Mouse (Mus musculus) testis, postnatal 10 days (tissue): ENCODE data around the gene Tubg2.

Source experiments
- DNase-seq: peaks from one replicate; pipeline ENCODE4 v3.0.0; 2021; ENCODE audit warnings: low spot score

Tubg2 gene

DNA sequence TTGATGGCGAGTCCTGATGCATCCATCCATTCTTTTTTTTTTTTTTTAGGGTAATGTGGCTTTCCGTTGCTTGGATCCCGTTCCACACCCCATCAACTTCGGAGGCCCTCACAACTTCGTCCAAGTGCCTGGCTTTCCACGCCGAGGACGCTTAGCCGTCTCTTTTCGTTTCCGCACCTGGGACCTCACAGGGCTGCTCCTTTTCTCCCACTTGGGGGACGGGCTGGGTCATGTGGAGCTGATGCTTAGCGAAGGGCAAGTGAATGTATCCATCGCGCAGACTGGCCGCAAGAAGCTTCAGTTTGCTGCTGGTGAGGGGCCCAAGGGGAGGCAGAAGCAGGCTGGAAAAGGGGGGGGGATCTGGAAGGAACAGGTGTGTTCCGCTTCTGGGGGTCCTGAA is 24.6 kb downstream of the Tubg2 start:
- DNase-seq = no peak

DNA sequence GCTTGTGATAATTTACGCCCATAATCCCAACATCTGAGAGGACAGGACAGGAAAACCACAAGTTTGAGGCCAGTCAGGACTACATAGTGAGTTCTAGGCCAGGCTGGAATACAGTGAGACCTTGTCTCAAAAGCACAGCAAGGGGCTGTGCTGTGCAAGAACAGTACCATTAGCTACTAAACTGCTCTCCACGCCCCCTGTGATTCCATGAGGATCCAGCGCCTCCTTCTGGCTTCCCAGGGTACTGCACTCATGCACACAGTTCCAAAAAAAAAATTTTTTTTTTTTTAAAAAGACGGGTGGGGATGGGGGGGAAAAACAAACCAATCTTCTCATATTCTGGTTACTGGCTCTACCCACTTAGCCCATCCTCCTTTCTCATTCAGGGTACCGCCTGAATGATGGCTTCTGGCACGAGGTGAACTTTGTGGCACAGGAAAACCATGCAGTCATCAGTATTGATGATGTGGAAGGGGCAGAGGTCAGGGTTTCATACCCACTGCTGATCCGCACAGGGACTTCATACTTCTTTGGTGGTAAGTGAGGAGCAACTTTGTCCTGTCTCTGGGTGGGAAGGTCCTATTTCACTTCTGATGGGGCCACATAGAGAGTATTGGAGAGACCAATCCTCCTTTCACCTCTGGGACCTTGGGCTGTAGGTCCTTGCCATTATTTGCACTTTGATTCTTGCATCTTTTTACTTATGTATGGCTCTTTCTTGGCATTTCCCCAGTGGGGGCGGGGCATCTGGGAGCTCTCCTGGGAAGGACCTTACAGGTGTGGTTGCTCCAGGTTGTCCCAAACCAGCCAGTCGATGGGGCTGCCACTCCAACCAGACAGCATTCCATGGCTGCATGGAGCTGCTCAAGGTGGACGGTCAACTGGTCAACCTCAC is 25.4 kb downstream of the Tubg2 start:
- peak; percentile 92 for DNase-seq

DNA sequence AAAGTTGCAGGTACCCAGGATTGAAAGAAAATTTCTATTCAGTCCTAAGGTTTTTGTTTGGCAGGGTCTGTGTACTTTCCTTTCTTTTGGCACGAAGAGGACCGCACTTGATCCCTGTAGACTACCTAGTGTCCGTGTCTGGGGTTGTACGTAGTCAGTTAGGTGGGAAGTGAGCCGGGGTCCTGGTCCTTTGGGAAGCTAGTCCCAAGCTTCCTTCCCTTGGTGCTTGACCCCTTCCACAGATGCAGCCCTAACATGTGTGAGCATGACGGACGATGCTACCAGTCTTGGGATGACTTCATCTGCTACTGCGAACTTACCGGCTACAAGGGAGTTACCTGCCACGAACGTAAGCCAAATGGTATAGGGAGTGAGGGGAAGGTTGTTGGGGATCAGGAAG is 26.3 kb downstream of the Tubg2 start:
- no peak for DNase-seq

DNA sequence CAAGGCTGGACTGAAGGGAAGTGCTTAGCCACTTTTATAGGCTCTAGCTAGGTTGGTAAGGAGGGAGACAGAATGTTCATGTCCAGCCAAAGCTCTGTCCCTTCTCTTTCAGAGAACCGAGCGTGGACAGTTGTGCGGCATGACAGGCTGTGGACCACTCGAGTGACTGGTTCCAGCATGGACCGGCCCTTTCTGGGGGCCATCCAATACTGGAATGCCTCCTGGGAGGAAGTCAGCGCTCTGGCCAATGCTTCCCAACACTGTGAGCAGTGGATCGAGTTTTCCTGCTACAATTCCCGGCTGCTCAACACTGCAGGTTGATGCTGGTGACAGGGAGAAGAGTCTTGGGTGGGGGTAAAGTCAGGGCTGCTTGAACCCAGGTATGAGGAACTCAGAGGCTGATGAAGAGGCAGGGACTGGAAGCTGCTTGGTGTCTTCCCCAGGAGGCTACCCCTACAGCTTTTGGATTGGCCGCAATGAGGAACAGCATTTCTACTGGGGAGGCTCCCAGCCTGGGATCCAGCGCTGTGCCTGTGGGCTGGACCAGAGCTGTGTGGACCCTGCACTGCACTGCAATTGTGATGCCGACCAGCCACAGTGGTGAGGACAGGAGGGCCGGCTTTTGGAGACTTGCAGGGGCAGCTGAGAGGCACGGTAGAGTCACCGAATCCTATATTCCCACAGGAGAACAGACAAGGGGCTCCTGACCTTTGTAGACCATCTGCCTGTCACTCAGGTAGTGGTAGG is 27.2 kb downstream of the Tubg2 start:
- no peak for DNase-seq

DNA sequence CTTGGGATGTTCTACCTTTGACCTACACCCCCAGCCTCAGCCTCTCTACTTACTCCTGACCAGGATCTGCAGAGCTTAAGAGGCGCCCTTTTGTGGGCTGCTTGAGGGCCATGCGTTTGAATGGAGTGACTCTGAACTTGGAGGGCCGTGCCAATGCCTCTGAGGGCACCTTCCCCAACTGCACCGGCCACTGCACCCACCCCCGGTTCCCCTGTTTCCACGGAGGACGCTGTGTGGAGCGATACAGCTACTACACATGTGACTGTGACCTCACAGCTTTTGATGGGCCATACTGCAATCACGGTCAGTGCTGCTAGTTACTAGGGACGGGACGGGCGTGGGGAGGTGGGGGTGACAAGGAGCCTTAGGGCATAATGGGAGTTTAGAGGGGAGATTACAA is 29.3 kb downstream of the Tubg2 start:
- no peak for DNase-seq

DNA sequence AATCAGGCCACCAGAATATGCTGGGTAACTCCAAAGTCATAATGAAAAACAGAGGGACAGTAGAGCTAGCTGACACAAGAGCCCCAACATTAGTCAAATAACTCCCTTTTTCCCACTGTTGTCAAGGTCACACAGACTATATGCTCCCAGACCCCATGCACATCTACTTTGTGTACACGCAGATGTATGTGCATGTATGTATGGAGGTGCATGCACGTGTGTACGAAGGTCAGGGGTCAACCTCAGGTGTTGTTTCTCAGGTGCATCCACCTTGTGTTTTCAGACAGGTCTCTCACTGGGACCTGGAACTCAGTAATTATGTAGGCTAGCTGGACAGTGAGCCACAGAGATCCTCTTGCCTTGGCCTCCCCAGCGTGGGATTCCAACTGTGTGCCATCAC is 29.7 kb downstream of the Tubg2 start:
- DNase-seq = no peak

DNA sequence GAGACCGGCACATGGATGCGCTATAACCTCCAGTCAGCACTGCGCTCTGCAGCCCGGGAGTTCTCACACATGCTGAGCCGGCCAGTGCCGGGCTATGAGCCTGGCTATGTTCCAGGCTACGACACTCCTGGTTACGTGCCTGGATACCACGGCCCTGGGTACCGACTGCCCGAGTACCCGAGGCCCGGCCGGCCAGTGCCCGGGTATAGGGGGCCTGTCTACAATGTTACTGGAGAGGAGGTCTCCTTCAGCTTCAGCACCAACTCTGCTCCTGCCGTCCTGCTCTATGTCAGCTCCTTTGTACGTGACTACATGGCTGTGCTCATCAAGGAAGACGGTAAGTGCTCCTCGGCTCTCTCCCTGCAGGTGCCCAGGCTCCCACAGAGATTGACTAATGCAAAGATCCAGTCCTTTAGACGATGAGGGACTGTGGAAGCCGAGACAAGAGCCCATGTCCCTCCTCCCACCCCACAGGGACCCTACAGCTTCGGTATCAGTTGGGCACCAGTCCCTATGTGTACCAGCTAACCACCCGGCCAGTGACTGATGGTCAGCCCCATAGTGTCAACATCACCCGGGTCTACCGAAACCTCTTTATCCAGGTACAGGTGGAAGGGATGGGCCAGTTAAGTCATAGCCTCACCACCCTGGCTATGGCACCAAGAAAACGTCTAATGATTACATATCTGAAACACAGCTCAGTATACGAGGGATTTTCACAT is 31.0 kb downstream of the Tubg2 start:
- no peak for DNase-seq

DNA sequence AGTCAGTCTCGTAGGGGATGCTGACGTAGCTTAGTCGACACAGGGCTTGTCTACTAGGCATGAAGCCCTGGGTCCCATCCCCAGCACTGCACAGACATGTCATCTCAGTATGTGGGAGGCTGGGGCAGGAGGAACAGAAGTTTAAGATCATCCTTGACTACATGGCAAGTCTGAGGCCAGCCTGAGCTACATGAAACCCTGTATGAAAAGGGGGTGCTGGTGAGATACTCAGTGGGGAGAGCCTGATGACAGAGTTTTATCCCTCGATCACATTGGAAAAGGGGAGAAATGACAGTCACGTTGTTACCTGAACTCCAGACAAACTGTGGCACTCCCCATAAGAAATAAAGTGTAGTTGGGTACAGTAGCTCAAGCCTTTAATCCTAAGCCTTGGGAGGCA is 31.8 kb downstream of the Tubg2 start:
- no peak for DNase-seq

DNA sequence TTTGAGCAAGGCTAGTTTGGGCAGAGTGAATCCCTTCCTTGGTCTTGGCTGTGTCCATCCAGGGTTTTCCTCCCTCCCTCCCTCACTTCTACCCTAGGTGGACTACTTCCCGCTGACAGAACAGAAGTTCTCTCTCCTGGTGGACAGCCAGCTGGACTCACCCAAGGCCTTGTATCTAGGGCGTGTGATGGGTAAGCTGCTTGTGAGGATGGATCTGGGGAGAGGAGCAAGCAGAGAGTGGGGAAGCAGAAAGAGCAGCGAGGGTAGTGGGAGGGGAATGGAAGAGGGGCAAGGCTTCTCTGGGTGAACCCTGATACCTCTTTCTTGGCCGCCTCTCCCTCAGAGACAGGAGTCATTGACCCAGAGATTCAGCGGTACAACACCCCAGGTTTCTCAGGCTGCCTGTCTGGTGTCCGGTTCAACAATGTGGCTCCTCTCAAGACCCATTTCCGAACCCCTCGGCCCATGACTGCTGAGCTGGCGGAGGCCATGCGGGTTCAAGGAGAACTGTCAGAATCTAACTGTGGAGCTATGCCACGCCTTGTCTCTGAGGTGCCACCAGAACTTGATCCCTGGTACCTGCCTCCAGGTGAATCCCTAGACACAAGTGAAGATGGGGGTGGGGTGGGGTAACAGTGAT is 32.6 kb downstream of the Tubg2 start:
- peak; percentile 71 for DNase-seq

DNA sequence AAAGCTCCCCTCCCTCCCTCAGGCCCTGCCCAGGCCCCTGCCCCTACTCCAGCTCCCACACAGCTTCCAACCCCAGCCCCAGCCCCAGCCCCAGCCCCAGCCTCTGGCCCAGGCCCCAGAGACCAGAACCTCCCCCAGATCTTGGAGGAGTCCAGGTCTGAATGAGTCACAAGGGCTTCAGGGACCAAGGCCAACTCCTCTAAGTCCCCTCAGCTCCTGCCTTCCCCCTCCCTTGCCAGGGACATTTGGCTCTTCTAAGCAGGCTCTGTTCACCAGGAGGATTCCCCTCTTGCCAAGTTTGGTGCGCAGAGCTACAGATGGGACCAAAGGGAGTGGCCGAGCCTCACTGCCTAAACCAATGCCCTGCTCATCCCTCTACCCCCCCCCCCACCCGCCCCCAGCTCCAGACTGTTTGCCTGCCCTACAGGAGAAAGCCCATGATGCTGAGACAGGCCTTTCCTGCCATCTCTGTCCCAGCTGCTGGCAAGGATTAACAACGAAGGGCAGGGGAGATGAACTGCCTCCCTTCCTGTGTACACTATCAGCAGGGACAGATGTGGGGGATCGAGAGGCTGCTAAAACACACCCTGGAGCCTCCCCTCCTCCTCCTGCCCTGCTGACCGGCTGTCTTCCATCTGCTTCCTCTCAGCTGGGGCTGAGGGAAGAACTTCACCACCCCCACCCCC is 33.9 kb downstream of the Tubg2 start:
- DNase-seq = peak; percentile 82

DNA sequence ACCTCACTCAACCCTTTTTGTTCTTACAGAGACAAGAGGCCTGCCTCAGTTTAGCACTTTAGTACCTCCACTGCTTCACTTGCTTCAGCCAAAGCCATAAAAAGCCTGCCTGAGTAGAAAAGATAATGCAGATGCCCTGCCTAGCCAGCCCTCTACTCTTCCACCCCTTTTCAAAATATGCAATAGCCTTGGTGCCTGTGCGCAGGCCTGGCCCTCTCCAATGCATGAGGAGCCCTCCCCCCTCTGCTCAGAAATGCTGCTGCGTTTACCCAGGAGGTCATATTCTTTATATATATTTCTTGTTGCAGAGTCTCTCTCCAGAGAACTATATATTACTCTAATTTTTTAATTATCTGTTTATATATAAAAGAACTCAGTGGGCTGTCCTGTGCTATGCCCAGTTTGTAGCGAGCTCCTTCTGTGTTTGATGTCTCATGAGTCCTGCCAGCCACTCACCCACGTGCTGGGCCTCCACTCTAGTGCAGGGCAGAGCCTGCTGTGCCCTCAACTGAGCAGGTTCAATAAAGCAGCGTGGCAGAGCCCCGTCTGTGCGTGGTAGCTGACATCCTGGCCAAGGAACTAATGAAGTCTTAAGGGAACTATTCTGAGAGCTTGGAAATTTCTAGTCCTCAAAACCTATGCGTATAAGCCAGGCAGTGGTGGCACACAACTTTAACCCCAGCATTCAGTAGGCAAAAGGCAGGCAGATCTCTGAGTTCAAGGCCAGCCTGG is 34.6 kb downstream of the Tubg2 start:
- no peak for DNase-seq

DNA sequence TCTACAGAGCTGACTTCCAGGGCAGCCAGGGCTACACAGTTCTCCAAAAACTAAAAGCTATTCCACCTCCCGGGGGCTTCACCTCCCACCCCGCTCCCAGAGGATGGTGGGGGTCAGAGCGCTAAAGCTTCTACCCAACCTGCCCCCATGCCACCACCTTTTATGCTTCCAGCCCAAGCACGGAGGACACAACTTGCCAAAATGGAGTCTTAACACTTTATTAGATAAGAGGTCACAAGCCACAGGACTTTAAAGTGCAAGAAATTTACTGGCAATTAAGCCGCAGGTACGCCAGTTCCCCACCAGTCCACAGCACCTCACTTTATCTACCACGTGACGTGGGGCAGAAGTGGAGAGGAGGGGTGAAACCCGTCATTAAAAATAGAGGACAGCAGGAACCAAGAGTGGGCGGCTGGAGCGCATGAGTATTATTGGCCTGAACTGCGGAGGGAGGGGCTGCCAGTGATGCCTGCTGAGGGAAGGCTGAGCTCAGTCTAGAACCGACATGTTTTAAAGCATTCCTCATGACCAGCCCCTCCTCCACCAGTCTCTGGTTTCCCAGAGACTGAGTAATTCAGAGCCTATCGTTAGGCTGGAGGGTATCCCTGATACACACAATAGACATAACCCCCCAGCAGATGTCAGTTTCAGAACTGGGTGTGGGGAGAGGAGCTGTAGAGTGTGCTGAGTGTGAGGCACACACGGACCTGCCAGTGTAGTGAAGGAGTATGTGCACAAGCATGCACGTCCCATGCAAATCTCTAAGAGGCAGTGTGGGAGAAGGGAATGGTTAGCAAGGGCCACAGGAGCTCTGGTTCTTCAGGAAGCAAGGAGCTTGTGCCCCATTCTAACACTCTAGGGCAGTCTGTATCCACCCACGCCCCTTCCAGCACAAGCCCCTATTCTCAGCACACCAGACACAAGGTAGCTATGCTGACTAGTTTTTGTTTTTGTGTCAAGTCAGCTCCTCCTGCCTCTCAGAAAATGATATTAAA is 35.5 kb downstream of the Tubg2 start:
- no peak for DNase-seq

DNA sequence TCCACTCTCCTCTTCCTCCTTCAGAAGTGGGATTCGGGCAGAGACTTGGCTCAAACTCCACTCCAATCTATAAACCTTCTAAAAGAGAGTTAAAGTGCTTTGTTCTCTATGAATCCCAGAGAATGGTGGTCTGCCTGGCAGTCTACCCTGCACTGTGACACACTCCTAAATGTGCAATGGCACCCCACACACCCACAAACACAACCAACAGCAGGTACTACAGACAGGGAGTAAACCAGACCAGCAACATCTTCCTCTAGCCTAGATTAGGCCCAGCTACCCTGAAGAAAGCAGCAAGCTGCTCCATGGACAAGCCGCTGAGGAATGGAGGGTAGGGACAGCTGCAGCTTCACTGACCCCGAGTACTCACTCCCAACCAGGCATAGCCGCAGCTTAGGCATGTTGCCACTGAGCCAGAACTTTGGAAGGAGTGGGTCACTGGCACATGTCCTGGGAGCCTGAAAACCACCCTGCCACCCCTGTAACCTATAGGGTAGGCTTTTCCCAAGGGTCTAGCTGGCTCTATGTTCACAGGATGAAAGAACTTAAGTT is 36.3 kb downstream of the Tubg2 start:
- DNase-seq = no peak

DNA sequence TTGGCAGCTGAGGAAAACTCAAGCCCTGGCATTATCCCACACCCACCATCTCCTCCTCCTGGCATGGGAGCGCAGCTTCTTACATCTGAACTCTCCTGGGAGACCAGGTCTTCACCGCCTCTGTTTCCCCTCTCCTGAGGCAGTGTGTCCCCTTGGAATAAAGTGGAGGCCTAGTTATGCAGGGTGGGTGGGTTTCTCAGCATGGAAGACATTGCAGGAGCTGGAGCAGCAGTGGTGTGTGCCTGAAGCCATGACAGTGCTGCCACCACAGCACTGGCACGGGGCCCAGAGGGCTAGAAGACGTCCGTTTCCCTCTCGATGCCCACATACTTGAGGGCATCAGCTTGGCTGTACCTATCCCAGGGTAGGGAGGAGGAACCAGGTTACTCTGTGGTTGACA is 36.9 kb downstream of the Tubg2 start:
- no peak for DNase-seq

DNA sequence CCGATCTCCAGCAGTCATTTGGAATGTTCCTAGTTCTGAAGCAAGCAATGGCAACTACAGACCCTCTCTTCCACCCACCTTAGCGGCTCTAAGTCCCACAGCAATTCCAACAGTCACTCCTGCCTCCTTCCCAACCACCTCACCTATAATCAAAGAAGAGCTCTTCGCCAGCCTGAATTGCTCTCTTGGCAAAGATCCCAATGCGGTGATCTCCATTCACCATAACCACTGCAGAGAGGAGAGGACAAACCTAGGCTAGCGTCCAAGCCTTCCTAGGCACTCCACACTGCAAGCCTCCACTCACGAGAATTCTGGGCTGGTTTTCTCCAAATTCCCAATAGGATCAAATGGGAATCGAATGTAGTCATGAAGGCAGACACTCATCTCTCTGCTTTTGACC is 37.4 kb downstream of the Tubg2 start:
- DNase-seq = no peak

DNA sequence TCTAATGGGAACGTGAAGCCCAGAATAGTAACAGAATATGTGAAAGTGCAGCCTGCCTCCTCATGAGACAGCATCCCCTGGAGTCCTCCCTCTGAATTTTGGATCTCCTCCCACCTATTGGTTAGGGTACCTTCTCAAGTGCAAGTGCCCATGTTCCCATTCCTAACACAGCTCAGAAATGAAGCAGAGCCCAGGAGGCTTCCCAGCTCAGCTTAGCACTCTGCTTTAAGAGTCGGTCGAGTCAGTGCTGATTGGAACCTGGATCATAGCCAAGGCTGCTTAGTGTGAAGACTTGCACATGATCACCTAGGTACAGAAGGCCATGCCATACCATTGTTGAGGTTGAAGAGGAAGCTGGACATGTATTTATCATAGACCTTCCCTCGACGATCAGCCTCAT is 38.4 kb downstream of the Tubg2 start:
- DNase-seq = no peak

DNA sequence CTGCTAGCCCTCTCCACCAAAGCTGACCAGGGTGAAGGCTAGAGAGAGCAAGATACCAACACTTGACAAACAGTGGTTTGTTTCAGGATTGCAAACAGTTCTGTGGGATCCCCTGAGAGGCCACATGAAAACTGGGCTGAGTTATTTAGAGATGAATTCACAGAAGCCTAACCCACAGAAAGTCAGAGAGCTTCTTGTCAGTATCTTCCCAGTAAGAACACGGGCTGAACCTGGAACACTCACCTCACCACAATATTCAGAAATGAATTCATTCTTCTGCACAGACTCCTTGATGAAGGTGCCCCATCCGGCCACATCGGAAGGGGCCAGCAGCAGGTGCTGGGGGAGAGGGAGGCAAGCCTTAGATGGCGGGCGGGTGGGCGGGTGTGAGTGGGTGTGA is 38.9 kb downstream of the Tubg2 start:
- DNase-seq = no peak

DNA sequence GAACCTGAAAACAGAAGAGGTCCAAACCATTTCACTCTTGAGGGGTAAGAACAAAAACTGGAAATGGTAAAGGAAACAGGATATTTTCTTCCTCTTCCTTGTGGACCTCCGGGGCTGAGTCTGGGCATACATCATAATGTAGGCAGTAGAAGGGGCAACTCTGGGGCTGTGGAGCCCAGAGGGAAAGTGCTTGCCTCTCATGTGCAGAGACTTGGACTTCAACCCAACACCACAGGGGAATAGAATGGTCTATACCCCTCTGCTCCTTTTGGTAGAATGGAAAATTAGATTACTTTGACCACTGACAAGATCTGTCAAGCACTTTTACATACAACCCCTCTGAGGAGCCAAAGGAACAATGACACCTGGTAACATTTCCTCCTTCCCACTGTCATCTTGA is 39.4 kb downstream of the Tubg2 start:
- DNase-seq = no peak

DNA sequence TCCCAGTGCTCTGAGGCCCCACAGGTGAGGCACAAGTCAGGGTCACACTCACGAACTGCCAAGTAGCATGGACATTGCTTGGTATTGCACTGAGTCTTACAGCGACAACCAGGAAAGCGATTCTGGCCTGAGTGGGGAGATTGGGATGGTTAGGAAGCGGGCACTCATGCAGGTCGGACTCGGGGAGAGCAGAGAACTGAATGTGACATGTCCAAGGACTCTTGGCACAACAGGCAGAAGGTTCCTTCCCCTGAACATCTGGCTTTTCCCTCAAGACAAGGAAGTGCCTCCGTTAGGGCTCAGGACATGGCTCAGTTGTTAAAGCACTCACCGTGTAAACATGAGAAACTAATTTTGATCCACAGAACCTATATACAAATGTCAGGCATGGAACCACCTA is 39.9 kb downstream of the Tubg2 start:
- no peak for DNase-seq

DNA sequence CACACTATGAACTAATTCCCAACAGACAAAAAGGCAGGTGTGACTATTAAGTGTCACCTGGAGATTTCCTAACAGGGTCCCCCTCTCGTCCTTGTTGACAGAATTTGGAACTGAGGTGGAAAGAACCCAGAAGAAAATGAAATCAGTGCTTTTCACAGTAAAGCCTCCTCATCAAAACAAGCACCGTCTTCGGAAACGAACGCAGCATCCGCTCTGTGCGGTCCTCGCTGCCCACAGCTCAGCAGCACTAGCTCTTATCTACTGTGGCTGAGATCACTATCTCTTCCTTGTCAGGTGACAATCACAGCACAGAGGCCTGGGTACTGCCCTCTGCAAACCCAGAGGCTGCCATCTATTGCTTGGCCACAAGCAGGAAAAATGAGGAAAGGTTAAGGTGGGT is 40.5 kb downstream of the Tubg2 start:
- DNase-seq = no peak
